ENCODE assay signal across 11 mouse cellular contexts in genomic region chr14:36919886-36920285, GRCm38 (mm10). TPM values are rescaled to one million over a fixed set of nuclear protein-coding genes. Genes with fewer than 3 reads are reported as not detected.
DNase-seq lines count a peak whose midpoint lies in the region; ATAC-seq and TF ChIP-seq lines count a peak whose summit lies in the region.
"Had no signal": no experiment of that assay in that cellular context is flagged by ENCODE, and none has a peak within 500 bp of the region (broad histone marks: within the 10 kb centered on the region; RNA-seq: fewer than 3 reads in every experiment).

No protein-coding gene starts in this region.

- peaks cover 33% of the 10 kb centered on the region for H3K36me3 ChIP-seq in heart, adult 2 months (ENCODE audit: control insufficient read depth, insufficient read depth, low read length)
- H3K36me3 ChIP-seq in hindbrain, postnatal 0 days (ENCODE audit: insufficient read depth, low read length), result peaks cover 10% of the 10 kb centered on the region
- peaks cover 29% of the 10 kb centered on the region for H3K36me3 ChIP-seq in hindbrain, embryonic 13.5 days
- H3K36me3 ChIP-seq in lung, embryonic 14.5 days (ENCODE audit: insufficient read depth), result peaks cover 5% of the 10 kb centered on the region; the same call in 1 of the 2 replicates
- no peaks in the 10 kb centered on the region; the same call in none of the 2 replicates for H3K36me3 ChIP-seq in limb, embryonic 15.5 days

- H3K9ac ChIP-seq in heart, adult 2 months (ENCODE audit: low read depth, low read length), result no peak overlapping the region
- no peak overlapping the region for H3K9ac ChIP-seq in hindbrain, postnatal 0 days (replicated peaks; ENCODE audit: low read length)
- H3K9ac ChIP-seq in hindbrain, embryonic 13.5 days, result no peak overlapping the region
- no peak overlapping the region for H3K9ac ChIP-seq in lung, embryonic 14.5 days
- no peak overlapping the region for H3K9ac ChIP-seq in limb, embryonic 15.5 days
- H3K9ac ChIP-seq: midbrain, embryonic 13.5 days had no signal

- H3K9me3 ChIP-seq in hindbrain, postnatal 0 days (ENCODE audit: low read length), result no peaks in the 10 kb centered on the region
- H3K9me3 ChIP-seq in hindbrain, embryonic 13.5 days, result no peaks in the 10 kb centered on the region
- H3K9me3 ChIP-seq in lung, embryonic 14.5 days (ENCODE audit: low read depth, low read length), result no peaks in the 10 kb centered on the region
- no peaks in the 10 kb centered on the region for H3K9me3 ChIP-seq in limb, embryonic 15.5 days
- H3K9me3 ChIP-seq: G1E; midbrain, embryonic 13.5 days had no signal

- H3K79me2 ChIP-seq in heart, adult 2 months (replicated peaks; ENCODE audit: control insufficient read depth, insufficient read depth, low read length), result peaks cover 6% of the 10 kb centered on the region

- H3K27ac ChIP-seq in heart, adult 2 months, result peak overlapping the region; percentile 96
- H3K27ac ChIP-seq in hindbrain, postnatal 0 days, result peak overlapping the region; percentile 81
- H3K27ac ChIP-seq in hindbrain, embryonic 13.5 days, result no peak overlapping the region
- H3K27ac ChIP-seq in lung, embryonic 14.5 days (ENCODE audit: low read depth), result peak overlapping the region; percentile 93
- peak overlapping the region; percentile 92 for H3K27ac ChIP-seq in limb, embryonic 15.5 days

- intact Hi-C loops in heart, adult 2 months (cut with DNase I), result loop anchor here (5.0 to 10.0 kb wide), 2 partner anchors 47 to 215 kb away; partner anchors contain the start of genes Ccser2 and Ghitm

- TF ChIP-seq CTCF in heart, adult 2 months (IDR thresholded peaks at IDR 0.05), result no peak
- no peak for TF ChIP-seq CTCF in hindbrain, postnatal 0 days (IDR thresholded peaks at IDR 0.05; ENCODE audit: low read depth)
- TF ChIP-seq CTCF in lung, embryonic 14.5 days (IDR thresholded peaks at IDR 0.05; ENCODE audit: low read depth), result no peak

- no peak overlapping the region for H3K4me3 ChIP-seq in heart, adult 2 months
- H3K4me3 ChIP-seq in hindbrain, postnatal 0 days (ENCODE audit: low read length), result no peak overlapping the region
- H3K4me3 ChIP-seq in hindbrain, embryonic 13.5 days, result no peak overlapping the region
- no peak overlapping the region for H3K4me3 ChIP-seq in lung, embryonic 14.5 days (ENCODE audit: low read depth, low read length)
- H3K4me3 ChIP-seq in limb, embryonic 15.5 days, result no peak overlapping the region
- H3K4me3 ChIP-seq: midbrain, embryonic 13.5 days had no signal

- TF ChIP-seq EP300 in heart, adult 2 months (IDR thresholded peaks at IDR 0.05; ENCODE audit: insufficient read depth, low read depth, low read length), result no peak

- no peak for ATAC-seq in hindbrain, postnatal 0 days
- ATAC-seq in hindbrain, embryonic 13.5 days (ENCODE audit: low FRiP score), result no peak
- no peak for ATAC-seq in lung, embryonic 14.5 days (ENCODE audit: insufficient read depth)
- ATAC-seq in limb, embryonic 15.5 days (ENCODE audit: insufficient number of reproducible peaks, low FRiP score, low TSS enrichment, low read depth), result no peak
- ATAC-seq: midbrain, embryonic 13.5 days had no signal

- peaks cover 14% of the 10 kb centered on the region for H3K4me1 ChIP-seq in heart, adult 2 months (ENCODE audit: control insufficient read depth, insufficient read depth, low read length)
- no peaks in the 10 kb centered on the region for H3K4me1 ChIP-seq in hindbrain, postnatal 0 days (ENCODE audit: insufficient read depth, low read length)
- no peaks in the 10 kb centered on the region for H3K4me1 ChIP-seq in hindbrain, embryonic 13.5 days (replicated peaks)
- H3K4me1 ChIP-seq in lung, embryonic 14.5 days (ENCODE audit: insufficient read depth), result no peaks in the 10 kb centered on the region
- H3K4me1 ChIP-seq in limb, embryonic 15.5 days, result peaks cover 7% of the 10 kb centered on the region; the same call in 1 of the 2 replicates
- H3K4me1 ChIP-seq: midbrain, embryonic 13.5 days had no signal

- TF ChIP-seq POLR2A in heart, adult 2 months (IDR thresholded peaks at IDR 0.05; ENCODE audit: insufficient read depth, low read depth, low read length), result no peak

- H3K4me2 ChIP-seq in hindbrain, postnatal 0 days (ENCODE audit: low read depth, low read length), result no peak overlapping the region
- no peak overlapping the region for H3K4me2 ChIP-seq in hindbrain, embryonic 13.5 days
- no peak overlapping the region for H3K4me2 ChIP-seq in lung, embryonic 14.5 days
- no peak overlapping the region for H3K4me2 ChIP-seq in limb, embryonic 15.5 days
- H3K4me2 ChIP-seq: midbrain, embryonic 13.5 days had no signal

- no peak for DNase-seq in heart, adult 2 months
- DNase-seq in heart, adult 9 months (ENCODE audit: low spot score in 2 of 2), result no peak
- DNase-seq in hindbrain, postnatal 0 days (ENCODE audit: low spot score), result no peak
- no peak for DNase-seq in lung, embryonic 14.5 days
- no peak for DNase-seq in lung, postnatal 14 days
- no peak for DNase-seq in adipocyte (ENCODE audit: low spot score)
- DNase-seq: thymus, postnatal 4 days had no signal

- WGBS in heart, adult 2 months, result 91% methylated on average over 8 of the region's 8 CpGs
- WGBS in hindbrain, postnatal 0 days, result 94% methylated on average over 8 of the region's 8 CpGs
- 91% methylated on average over 8 of the region's 8 CpGs for WGBS in hindbrain, embryonic 13.5 days
- 88% methylated on average over 8 of the region's 8 CpGs for WGBS in lung, embryonic 14.5 days
- 79% methylated on average over 8 of the region's 8 CpGs for WGBS in limb, embryonic 15.5 days

- no peaks in the 10 kb centered on the region for H3K27me3 ChIP-seq in heart, adult 2 months (ENCODE audit: control insufficient read depth, insufficient read depth, low read length)
- no peaks in the 10 kb centered on the region for H3K27me3 ChIP-seq in hindbrain, postnatal 0 days (ENCODE audit: insufficient read depth, low read length)
- H3K27me3 ChIP-seq in hindbrain, embryonic 13.5 days, result no peaks in the 10 kb centered on the region
- H3K27me3 ChIP-seq in lung, embryonic 14.5 days (ENCODE audit: insufficient read depth, low read length), result no peaks in the 10 kb centered on the region
- no peaks in the 10 kb centered on the region for H3K27me3 ChIP-seq in limb, embryonic 15.5 days
- H3K27me3 ChIP-seq: midbrain, embryonic 13.5 days had no signal

RNA-seq across cellular contexts. Expression of gene Ccser2, which starts 48.7 kb away (rescaled TPM):
- 100 to 1,000 TPM; 106 to 122 TPM for total RNA-seq in heart, adult 2 months (2021)
- polyA plus RNA-seq in heart, adult 2 months (2012; rRNA removed), result 63.1 and 107 TPM in 2 replicates
- 77.1 and 80.8 TPM in 2 replicates for total RNA-seq in hindbrain, postnatal 0 days (2014; rRNA removed)
- polyA plus RNA-seq in hindbrain, postnatal 0 days (2015; fragmentation: Nextera tagmentation; extraction: Ambion mirVana), result 103 and 113 TPM in 2 replicates
- 84.1 and 85.5 TPM in 2 replicates for polyA plus RNA-seq in hindbrain, embryonic 13.5 days (2015; fragmentation: Nextera tagmentation; extraction: Ambion mirVana)
- polyA plus RNA-seq in lung, embryonic 14.5 days (2014; fragmentation: Nextera tagmentation; extraction: Ambion mirVana), result 33.9 and 34.8 TPM in 2 replicates
- 40.1 and 43.8 TPM in 2 replicates for polyA plus RNA-seq in limb, embryonic 15.5 days (2015; fragmentation: Nextera tagmentation; extraction: Ambion mirVana)
